Comparison of ENCODE assay signal across 20 mouse cellular contexts in the genomic region with DNA sequence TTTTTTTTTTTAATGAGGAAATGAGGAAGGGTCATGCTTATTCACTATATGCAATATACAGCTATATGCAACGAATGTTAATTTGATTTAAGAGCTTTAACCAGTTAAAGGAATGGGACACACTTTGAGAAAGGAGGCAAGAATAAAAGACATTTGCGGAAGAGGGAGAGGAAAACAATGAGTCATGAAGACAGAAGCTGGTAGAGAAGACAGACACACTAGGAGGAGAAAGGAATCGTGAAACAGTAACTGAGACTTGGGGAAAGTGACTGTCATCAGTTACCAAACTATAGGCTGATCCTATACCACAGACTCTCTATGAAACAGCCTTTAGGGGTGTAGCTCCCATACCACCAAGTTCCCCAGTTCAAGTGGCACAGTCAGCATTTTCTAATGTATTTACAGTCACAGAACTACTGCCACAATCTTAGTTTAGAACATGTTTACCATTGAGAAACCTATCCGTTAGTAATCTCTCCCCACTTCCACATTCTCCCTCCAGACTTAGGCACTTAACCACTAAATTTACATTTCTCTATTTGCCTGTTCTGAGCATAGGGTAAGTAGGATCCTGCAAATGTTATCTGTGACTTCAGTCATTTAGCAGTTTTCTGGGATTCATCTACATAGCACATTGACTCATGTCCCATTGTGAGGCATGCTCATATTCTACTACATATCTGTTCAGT. TPM values are rescaled to one million over a fixed set of nuclear protein-coding genes. Genes with fewer than 3 reads are reported as not detected.
DNase-seq lines count a peak whose midpoint lies in the region; TF ChIP-seq lines count a peak whose summit lies in the region.
"Had no signal": no experiment of that assay in that cellular context is flagged by ENCODE, and none has a peak within 500 bp of the region (broad histone marks: within the 10 kb centered on the region; RNA-seq: fewer than 3 reads in every experiment).

No protein-coding gene starts in this region.

- H3K27ac ChIP-seq in spleen, adult 2 months (ENCODE audit: insufficient read depth, low read length): peak overlapping the region; percentile 42
- no peak overlapping the region for H3K27ac ChIP-seq in layer of hippocampus, adult 2 months
- H3K27ac ChIP-seq: forebrain, embryonic 15.5 days; heart, embryonic 10.5 days had no signal

- 31% methylated on average over 4 of the region's 4 CpGs for WGBS in spleen, adult 2 months

- intact Hi-C loops in left cerebral cortex, postnatal 14 days (cut with DNase I): no loop called here

- peak; percentile 24 for DNase-seq in layer of hippocampus, adult 9-11 months
- no peak for DNase-seq in layer of hippocampus, adult 11-12 months (ENCODE audit: low spot score)
- DNase-seq in spleen, adult 2 months (ENCODE audit: low read depth in 1 of 2, low spot score in 2 of 2): no peak
- no peak for DNase-seq in spleen, postnatal 4 days (ENCODE audit: low spot score in 2 of 2)
- DNase-seq in induced T-regulatory cell, adult 2 months (ENCODE audit: low read depth): peak; percentile 41
- DNase-seq in splenic B cell, adult 2 months (ENCODE audit: low read depth, low spot score): peak; percentile 40
- no peak for DNase-seq in layer of hippocampus, adult 2 months (ENCODE audit: low spot score in 2 of 2)
- no peak for DNase-seq in left cerebral cortex, postnatal 14 days (ENCODE audit: low spot score in 2 of 2)
- DNase-seq: adrenal gland, adult 2 months; cerebellum, adult 11 months; cerebellum, postnatal 10 days; embryo, embryonic 11 days; kidney, adult 2 months; kidney, postnatal 10 days; midbrain, embryonic 14.5 days; right cerebral cortex, postnatal 4 days; thymus, adult 18-20 months had no signal

- no peak for TF ChIP-seq CTCF in spleen, adult 2 months (IDR thresholded peaks at IDR 0.05; ENCODE audit: extremely low read depth, insufficient read depth, insufficient read length, insufficient replicate concordance)
- TF ChIP-seq CTCF in layer of hippocampus, adult 2 months (conservative IDR thresholded peaks at IDR 0.05): no peak

- peaks cover 13% of the 10 kb centered on the region; the same call in 1 of the 2 replicates for H3K4me1 ChIP-seq in spleen, adult 2 months (ENCODE audit: control insufficient read depth, insufficient read depth, insufficient read length)
- H3K4me1 ChIP-seq: forebrain, embryonic 15.5 days; heart, embryonic 10.5 days; megakaryocyte, embryonic 14.5 days had no signal

- no peak for TF ChIP-seq POLR2A in spleen, adult 2 months (IDR thresholded peaks at IDR 0.05; ENCODE audit: low read depth, low read length)

- no peaks in the 10 kb centered on the region for H3K36me3 ChIP-seq in spleen, adult 2 months (ENCODE audit: control insufficient read depth, insufficient read depth, low read length)
- H3K36me3 ChIP-seq in splenic B cell, adult 2 months (ENCODE audit: control insufficient read depth, insufficient read depth, low read length, poor library complexity, severe bottlenecking): no peaks in the 10 kb centered on the region
- H3K36me3 ChIP-seq: forebrain, embryonic 15.5 days; heart, embryonic 10.5 days had no signal

- H3K27me3 ChIP-seq in spleen, adult 2 months (ENCODE audit: control insufficient read depth, insufficient read depth, low read length): no peaks in the 10 kb centered on the region
- H3K27me3 ChIP-seq in splenic B cell, adult 2 months (ENCODE audit: control insufficient read depth, insufficient read depth, low read length, poor library complexity, severe bottlenecking): no peaks in the 10 kb centered on the region
- H3K27me3 ChIP-seq: forebrain, embryonic 15.5 days; megakaryocyte, embryonic 14.5 days had no signal

- no peak overlapping the region; the same call in 1 of the 2 replicates for H3K4me3 ChIP-seq in spleen, adult 2 months (ENCODE audit: extremely low read depth, insufficient read depth, insufficient read length)
- no peak overlapping the region for H3K4me3 ChIP-seq in layer of hippocampus, adult 2 months
- H3K4me3 ChIP-seq: forebrain, embryonic 15.5 days; heart, embryonic 10.5 days; megakaryocyte, embryonic 14.5 days had no signal

RNA-seq across cellular contexts. Expression of a gene that starts 29.5 kb away (rescaled TPM):
- polyA plus RNA-seq in spleen, adult 2 months (2012; rRNA removed): 12.4 and 25.5 TPM in 2 replicates
- total RNA-seq in layer of hippocampus, adult 2 months (2021): 10 to 100 TPM; 10.7 to 12.2 TPM
- 10 to 100 TPM; 19.5 to 21.9 TPM for total RNA-seq in left cerebral cortex, postnatal 14 days (2021)

Comparison
In these comparisons a context has a peak if more than half of its experiments do, and no peak if none do; other contexts are left out.
1. DNase-seq: peak in layer of hippocampus, adult 9-11 months (single experiment), induced T-regulatory cell, adult 2 months (single experiment) and splenic B cell, adult 2 months (single experiment); none in layer of hippocampus, adult 11-12 months (single experiment), spleen, adult 2 months (0 of 2), spleen, postnatal 4 days (0 of 2), layer of hippocampus, adult 2 months (0 of 2) and left cerebral cortex, postnatal 14 days (0 of 2).